Mouse (Mus musculus): Measurements from ENCODE around the gene Ptprm. TPM values are rescaled to one million over a fixed set of nuclear protein-coding genes. Genes with fewer than 3 reads are reported as not detected.

Ptprm gene
- polyA plus RNA-seq, 1 experiment from 2014 or later = 12.4 TPM

- Histone ChIP-seq H3K4me2 (no peak overlapping the region), H3K27ac (no peak overlapping the region), H3K36me3 (no peaks in the 10 kb centered on the region), H3K27me3 (replicated peaks) (no peaks in the 10 kb centered on the region), H3K9ac (no peak overlapping the region), H3K4me3 (replicated peaks) (no peak overlapping the region), H3K4me1 (no peaks in the 10 kb centered on the region), H3K9me3 (no peaks in the 10 kb centered on the region)
- no peak for ATAC-seq (ENCODE audit: insufficient read depth, low FRiP score, low read depth)
- 76% methylated on average over 6 of the region's 6 CpGs for WGBS
These were observed 13.9 kb downstream of the Ptprm start for GRCm38 (mm10) chr17:67340362-67340761.

DNA sequence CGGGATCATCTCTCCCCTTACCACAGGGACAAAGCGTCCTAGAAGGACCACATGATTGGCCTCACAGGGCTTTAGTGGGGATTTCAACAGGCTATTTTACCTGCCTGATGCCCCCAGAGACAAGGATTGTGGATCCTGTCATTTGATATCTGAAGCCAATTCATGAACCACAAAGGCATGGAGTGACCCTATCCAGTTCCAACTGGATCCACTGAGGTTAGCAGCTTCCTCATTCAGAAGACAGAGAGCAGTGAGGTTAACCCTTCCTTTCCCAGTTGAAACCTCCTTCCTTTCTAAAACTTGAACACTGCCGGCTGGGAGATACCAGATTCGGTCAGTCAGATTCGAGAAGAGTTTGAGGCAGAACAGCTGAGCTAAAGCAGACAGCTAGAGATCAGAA is 14.7 kb downstream of the Ptprm start:
- ATAC-seq (ENCODE audit: insufficient read depth, low FRiP score, low read depth) = no peak
- Histone ChIP-seq H3K27ac (no peak overlapping the region), H3K9me3 (no peaks in the 10 kb centered on the region), H3K27me3 (replicated peaks) (no peaks in the 10 kb centered on the region), H3K36me3 (no peaks in the 10 kb centered on the region), H3K4me2 (no peak overlapping the region), H3K9ac (no peak overlapping the region), H3K4me3 (replicated peaks) (no peak overlapping the region), H3K4me1 (no peaks in the 10 kb centered on the region)
- WGBS = 85% methylated on average over 5 of the region's 5 CpGs

DNA sequence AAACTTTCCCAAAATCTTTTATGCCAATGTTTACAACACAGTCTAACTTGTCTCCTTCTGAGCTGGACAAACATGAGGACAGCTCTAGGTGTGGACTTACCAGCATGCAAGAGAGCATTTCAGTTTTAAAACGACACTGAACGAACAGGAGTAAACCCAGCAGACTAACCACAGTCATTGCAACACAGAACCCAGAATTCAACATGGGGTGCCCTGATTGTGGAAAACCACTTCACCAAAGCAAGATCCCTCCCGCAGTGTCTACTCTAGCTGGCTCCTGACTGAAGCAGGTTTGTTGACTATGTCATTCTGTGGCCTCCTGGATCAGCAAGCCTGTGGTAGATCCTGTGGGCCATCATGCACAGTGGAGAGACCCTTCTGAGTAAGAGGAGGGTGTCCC is 19.9 kb downstream of the Ptprm start:
- Histone ChIP-seq H3K27me3 (replicated peaks) (no peaks in the 10 kb centered on the region), H3K9me3 (no peaks in the 10 kb centered on the region), H3K4me3 (replicated peaks) (no peak overlapping the region), H3K9ac (no peak overlapping the region), H3K27ac (no peak overlapping the region), H3K4me2 (no peak overlapping the region), H3K4me1 (no peaks in the 10 kb centered on the region), H3K36me3 (no peaks in the 10 kb centered on the region)
- 75% methylated on average over 3 of the region's 3 CpGs for WGBS
- ATAC-seq (ENCODE audit: insufficient read depth, low FRiP score, low read depth) = no peak

- no peak for ATAC-seq (ENCODE audit: insufficient read depth, low FRiP score, low read depth)
- Histone ChIP-seq H3K36me3 (no peaks in the 10 kb centered on the region), H3K4me1 (no peaks in the 10 kb centered on the region)
These were observed 24.8 kb downstream of the Ptprm start for GRCm38 (mm10) chr17:67329435-67329834.

DNA sequence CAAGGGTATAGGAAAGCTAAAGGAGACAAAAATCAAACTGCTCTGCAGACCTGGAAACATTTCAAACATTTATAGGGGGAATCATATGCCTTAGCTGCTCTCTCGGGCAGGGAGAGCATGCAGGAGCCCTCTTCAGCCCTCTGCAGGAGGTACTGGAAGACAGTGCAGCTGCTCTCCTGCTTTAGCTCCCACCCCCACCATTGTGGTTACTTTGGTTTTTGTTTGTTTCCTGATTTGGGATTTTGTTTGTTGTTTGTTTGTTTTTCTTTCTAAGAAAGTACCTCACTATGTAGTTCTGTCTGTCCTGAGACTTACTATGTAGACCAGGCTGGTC is 29.8 kb downstream of the Ptprm start:
- 29% methylated on average over 1 of the region's 1 CpGs for WGBS
- Histone ChIP-seq H3K4me3 (replicated peaks) (no peak overlapping the region), H3K27ac (no peak overlapping the region), H3K9ac (no peak overlapping the region), H3K27me3 (replicated peaks) (no peaks in the 10 kb centered on the region), H3K9me3 (no peaks in the 10 kb centered on the region), H3K36me3 (no peaks in the 10 kb centered on the region), H3K4me1 (no peaks in the 10 kb centered on the region), H3K4me2 (no peak overlapping the region)
- ATAC-seq (ENCODE audit: insufficient read depth, low FRiP score, low read depth) = no peak

More at GRCm38 (mm10) chr17:67329435-67329834, 24.8 kb downstream of the Ptprm start:
- H3K9me3 ChIP-seq = no peaks in the 10 kb centered on the region
- no peak overlapping the region for H3K4me2 ChIP-seq
- no peak overlapping the region for H3K4me3 ChIP-seq (replicated peaks)
- H3K9ac ChIP-seq = no peak overlapping the region
- 70% methylated on average over 4 of the region's 4 CpGs for WGBS
- no peak overlapping the region for H3K27ac ChIP-seq
- H3K27me3 ChIP-seq (replicated peaks) = no peaks in the 10 kb centered on the region

DNA sequence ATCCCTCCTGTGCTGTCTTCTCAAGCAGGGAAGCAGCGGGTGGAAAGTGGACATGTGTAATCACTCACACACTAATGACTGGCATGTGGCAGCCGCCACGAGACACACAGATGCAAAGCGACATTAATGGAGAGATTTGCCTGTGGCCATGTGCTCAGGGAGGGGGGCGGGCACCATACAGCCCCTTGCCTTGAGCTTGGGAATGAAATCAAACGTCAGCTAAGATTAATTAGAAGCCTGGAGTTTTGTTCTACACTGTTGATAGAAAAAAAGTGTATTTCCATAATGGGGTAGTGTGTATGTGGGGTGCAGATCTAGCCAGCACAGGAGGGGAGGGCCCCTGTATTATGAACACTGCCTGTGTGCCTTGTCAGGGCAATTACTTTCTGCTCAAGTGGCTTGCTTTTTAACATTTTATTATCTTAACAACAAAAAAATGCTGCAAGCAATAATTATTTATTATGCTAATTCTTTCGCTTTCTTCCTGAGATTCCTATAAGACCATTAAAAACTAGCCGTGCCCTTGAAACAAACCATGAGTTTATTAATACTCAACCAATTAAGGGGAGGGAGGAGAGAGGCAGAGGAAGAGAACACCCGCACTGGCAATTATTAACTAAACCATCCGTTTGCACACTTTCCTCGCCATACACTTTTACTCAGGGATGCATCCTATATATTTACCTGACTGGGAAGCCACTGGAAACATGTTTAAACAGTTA is 30.3 kb downstream of the Ptprm start:
- Histone ChIP-seq H3K4me3 (replicated peaks) (no peak overlapping the region), H3K9me3 (no peaks in the 10 kb centered on the region), H3K27ac (no peak overlapping the region), H3K4me2 (no peak overlapping the region), H3K36me3 (no peaks in the 10 kb centered on the region), H3K27me3 (replicated peaks) (no peaks in the 10 kb centered on the region), H3K9ac (no peak overlapping the region), H3K4me1 (no peaks in the 10 kb centered on the region)
- ATAC-seq (ENCODE audit: insufficient read depth, low FRiP score, low read depth) = no peak
- 41% methylated on average over 11 of the region's 11 CpGs for WGBS

GRCm38 (mm10) chr17:67314491-67315205 is 39.6 kb downstream of the Ptprm start:
- Histone ChIP-seq H3K4me2 (no peak overlapping the region), H3K27ac (no peak overlapping the region), H3K9me3 (no peaks in the 10 kb centered on the region), H3K9ac (no peak overlapping the region), H3K36me3 (no peaks in the 10 kb centered on the region), H3K4me3 (replicated peaks) (no peak overlapping the region), H3K4me1 (no peaks in the 10 kb centered on the region), H3K27me3 (replicated peaks) (no peaks in the 10 kb centered on the region)
- no peak for ATAC-seq (ENCODE audit: insufficient read depth, low FRiP score, low read depth)
- 63% methylated on average over 4 of the region's 4 CpGs for WGBS

GRCm38 (mm10) chr17:67308421-67308820 is 45.8 kb downstream of the Ptprm start:
- no peak for ATAC-seq (ENCODE audit: insufficient read depth, low FRiP score, low read depth)
- Histone ChIP-seq H3K27me3 (replicated peaks) (no peaks in the 10 kb centered on the region), H3K36me3 (no peaks in the 10 kb centered on the region), H3K27ac (no peak overlapping the region), H3K4me2 (no peak overlapping the region), H3K4me3 (replicated peaks) (no peak overlapping the region), H3K9ac (no peak overlapping the region), H3K9me3 (0 out of 2 replicates have a peak, but pooled peaks cover 4% of the 10 kb centered on the region), H3K4me1 (0 out of 2 replicates have a peak, but pooled peaks cover 6% of the 10 kb centered on the region)
- 80% methylated on average over 3 of the region's 3 CpGs for whole genome bisulfite sequencing

DNA sequence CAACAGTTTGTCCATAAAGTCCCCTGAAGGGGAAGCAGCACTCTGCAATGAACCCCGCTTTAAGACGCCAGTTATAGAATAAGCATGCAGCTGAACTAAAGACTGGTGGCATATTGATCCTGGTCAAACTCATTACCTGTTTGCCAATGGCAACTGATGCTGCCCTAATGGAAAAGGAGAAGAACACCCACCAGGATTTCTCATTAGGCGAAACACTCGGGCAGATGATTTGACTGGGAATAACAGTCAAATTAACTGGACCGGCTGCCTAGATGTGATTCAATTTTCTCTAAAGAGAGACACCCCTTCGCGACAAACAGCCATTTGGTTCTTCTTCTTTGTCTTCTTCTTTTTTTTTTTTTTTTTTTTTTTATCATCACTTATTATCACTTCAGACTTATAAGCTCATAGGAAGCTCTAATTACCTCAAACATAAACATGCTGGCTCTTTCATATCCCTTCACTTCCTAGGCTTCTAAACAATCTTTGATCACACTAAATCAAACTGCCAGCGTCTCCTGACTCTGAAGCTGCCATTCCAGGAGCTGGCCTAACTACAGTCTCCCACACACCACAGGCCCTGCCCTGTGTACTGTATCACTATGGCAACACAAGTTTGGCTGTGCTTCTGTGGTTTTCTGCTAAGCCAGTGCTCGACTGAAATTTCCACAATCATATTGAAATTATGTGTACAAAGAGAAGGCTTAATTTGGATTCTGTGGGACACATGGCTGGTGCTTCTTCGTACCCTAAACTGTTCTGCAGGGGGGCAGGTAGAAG is 48.0 kb downstream of the Ptprm start:
- H3K9me3 ChIP-seq = 0 out of 2 replicates have a peak, but pooled peaks cover 4% of the 10 kb centered on the region
- H3K4me1 ChIP-seq = 0 out of 2 replicates have a peak, but pooled peaks cover 6% of the 10 kb centered on the region
- no peak overlapping the region for H3K9ac ChIP-seq
- no peak for ATAC-seq (ENCODE audit: insufficient read depth, low FRiP score, low read depth)
- no peaks in the 10 kb centered on the region for H3K36me3 ChIP-seq
- H3K27me3 ChIP-seq (replicated peaks) = no peaks in the 10 kb centered on the region
- WGBS = 69% methylated on average over 10 of the region's 10 CpGs
- no peak overlapping the region for H3K27ac ChIP-seq
- no peak overlapping the region for H3K4me2 ChIP-seq
- H3K4me3 ChIP-seq (replicated peaks) = no peak overlapping the region

DNA sequence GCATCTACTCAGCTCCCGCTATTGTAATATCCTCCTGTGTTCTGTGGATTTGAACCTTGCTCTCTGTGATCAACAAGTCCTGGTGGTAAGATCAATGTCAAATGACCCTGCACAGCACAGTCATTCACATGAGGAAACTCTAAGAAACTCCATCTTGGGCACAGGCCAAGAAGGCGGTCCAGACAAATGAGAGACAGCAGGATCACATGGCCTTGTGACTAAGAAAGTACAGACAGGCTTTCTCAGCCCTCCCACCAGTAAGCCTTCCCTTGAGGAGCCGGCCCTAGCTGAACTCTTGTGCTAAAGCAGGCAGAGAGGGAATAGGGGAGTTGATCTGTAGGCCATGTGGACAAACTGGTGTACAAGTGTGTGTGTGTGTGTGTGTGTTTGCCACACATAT is 49.4 kb downstream of the Ptprm start:
- Histone ChIP-seq H3K9ac (no peak overlapping the region), H3K27ac (no peak overlapping the region), H3K4me2 (no peak overlapping the region), H3K36me3 (no peaks in the 10 kb centered on the region), H3K4me1 (0 out of 2 replicates have a peak, but pooled peaks cover 6% of the 10 kb centered on the region), H3K27me3 (replicated peaks) (no peaks in the 10 kb centered on the region), H3K9me3 (0 out of 2 replicates have a peak, but pooled peaks cover 4% of the 10 kb centered on the region), H3K4me3 (replicated peaks) (no peak overlapping the region)
- WGBS = 66% methylated on average over 3 of the region's 3 CpGs
- ATAC-seq (ENCODE audit: insufficient read depth, low FRiP score, low read depth) = peak; percentile 63; the same call in 1 of the 2 replicates

GRCm38 (mm10) chr17:67303326-67304099 is 50.7 kb downstream of the Ptprm start:
- no peak overlapping the region for H3K4me3 ChIP-seq (replicated peaks)
- 0 out of 2 replicates have a peak, but pooled peaks cover 6% of the 10 kb centered on the region for H3K4me1 ChIP-seq
- H3K36me3 ChIP-seq = no peaks in the 10 kb centered on the region
- no peak overlapping the region for H3K9ac ChIP-seq
- H3K4me2 ChIP-seq = no peak overlapping the region
- 0 out of 2 replicates have a peak, but pooled peaks cover 4% of the 10 kb centered on the region for H3K9me3 ChIP-seq
- no peak for ATAC-seq (ENCODE audit: insufficient read depth, low FRiP score, low read depth)
- WGBS = 72% methylated on average over 18 of the region's 18 CpGs
- no peaks in the 10 kb centered on the region for H3K27me3 ChIP-seq (replicated peaks)
- H3K27ac ChIP-seq = no peak overlapping the region

Data from stomach, embryonic 15.5 days (tissue).